Mouse (Mus musculus) stomach, embryonic 15.5 days (tissue): ENCODE data around the gene Steap2. TPM values are rescaled to one million over a fixed set of nuclear protein-coding genes. Genes with fewer than 3 reads are reported as not detected.
A peak's percentile ranks its signal among the peaks of the same experiment; 100 is the strongest.

Source experiments
- ATAC-seq: fragments of 200-750 bp; cut with Nextera tagmentation; 2 replicates; pipeline ENCODE4 v1.8.0; 2017; ENCODE audit warnings: low read depth, moderate number of reproducible peaks, moderate TSS enrichment; ENCODE audit not compliant: insufficient read depth, low FRiP score
- H3K27ac ChIP-seq: fragments of 300-500 bp; sonication (generic); 2 replicates; pipeline ENCODE4 v1.5.1; 2015; ENCODE audit warnings: mild to moderate bottlenecking, inconsistent platforms
- H3K27me3 ChIP-seq: fragments of 300-500 bp; sonication (generic); replicated peaks from 2 replicates; pipeline ENCODE4 v1.6.1; 2015; ENCODE audit warnings: inconsistent platforms
- H3K36me3 ChIP-seq: fragments of 300-500 bp; sonication (generic); 2 replicates; pipeline ENCODE4 v1.6.1; 2015; ENCODE audit warnings: inconsistent platforms
- H3K4me1 ChIP-seq: fragments of 300-500 bp; sonication (generic); 2 replicates; pipeline ENCODE4 v1.6.1; 2015; ENCODE audit warnings: inconsistent platforms
- H3K4me2 ChIP-seq: fragments of 300-500 bp; sonication (generic); 2 replicates; pipeline ENCODE4 v1.6.1; 2015; ENCODE audit warnings: mild to moderate bottlenecking, inconsistent platforms
- H3K4me3 ChIP-seq: fragments of 300-500 bp; sonication (generic); replicated peaks from 2 replicates; pipeline ENCODE4 v1.5.1; 2015; ENCODE audit warnings: inconsistent platforms
- H3K9ac ChIP-seq: fragments of 300-500 bp; sonication (generic); 2 replicates; pipeline ENCODE4 v1.6.1; 2015; ENCODE audit warnings: inconsistent platforms
- H3K9me3 ChIP-seq: fragments of 300-500 bp; sonication (generic); 2 replicates; pipeline ENCODE4 v1.6.1; 2016; ENCODE audit warnings: inconsistent platforms
- WGBS: fragments of 180-500 bp; shearing (Covaris S2); methylation state at CpG from one replicate; pipeline ENCODE4 v1.1.7; 2015; 5-methylcytosine and 5-hydroxymethylcytosine counted together
- polyA plus RNA-seq: library from polyadenylated mRNA; unstranded; fragments of >200 nt; fragmentation: Nextera tagmentation; extraction: Ambion mirVana; gene quantifications from 2 replicates; pipeline ENCODE4 v1.2.1, GENCODE M21; 2015

Steap2 gene
- polyA plus RNA-seq, 1 experiment from 2014 or later: 8.1 TPM

DNA sequence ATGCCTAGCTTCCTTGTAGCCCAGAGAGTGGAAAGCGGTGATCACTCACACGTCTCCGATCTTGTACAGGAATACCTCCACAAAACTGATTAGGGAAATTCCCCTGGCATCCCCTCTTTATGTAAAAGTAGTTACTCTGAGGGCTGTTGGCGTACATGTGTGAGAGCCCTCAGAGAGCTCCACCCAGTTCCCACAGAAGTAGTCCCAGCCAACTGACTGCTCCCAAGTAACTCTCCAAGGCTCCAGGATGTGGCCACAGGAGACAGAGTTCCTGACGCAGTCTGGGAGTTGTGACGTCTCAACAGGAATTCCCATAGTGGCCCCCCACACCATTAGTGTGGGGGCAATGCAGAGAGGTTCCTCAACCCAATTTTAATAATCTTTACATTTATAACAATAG is 31.3 kb downstream of the Steap2 start:
- no peak for ATAC-seq
- no peak overlapping the region for H3K9ac ChIP-seq
- 41% methylated on average over 6 of the region's 6 CpGs for WGBS
- no peaks in the 10 kb centered on the region for H3K9me3 ChIP-seq
- peak overlapping the region; percentile 59 for H3K4me3 ChIP-seq
- 0 out of 2 replicates have a peak, but pooled peaks cover 3% of the 10 kb centered on the region for H3K4me1 ChIP-seq
- no peaks in the 10 kb centered on the region for H3K27me3 ChIP-seq
- H3K36me3 ChIP-seq: no peaks in the 10 kb centered on the region
- H3K27ac ChIP-seq: no peak overlapping the region
- peak overlapping the region; percentile 99 for H3K4me2 ChIP-seq

DNA sequence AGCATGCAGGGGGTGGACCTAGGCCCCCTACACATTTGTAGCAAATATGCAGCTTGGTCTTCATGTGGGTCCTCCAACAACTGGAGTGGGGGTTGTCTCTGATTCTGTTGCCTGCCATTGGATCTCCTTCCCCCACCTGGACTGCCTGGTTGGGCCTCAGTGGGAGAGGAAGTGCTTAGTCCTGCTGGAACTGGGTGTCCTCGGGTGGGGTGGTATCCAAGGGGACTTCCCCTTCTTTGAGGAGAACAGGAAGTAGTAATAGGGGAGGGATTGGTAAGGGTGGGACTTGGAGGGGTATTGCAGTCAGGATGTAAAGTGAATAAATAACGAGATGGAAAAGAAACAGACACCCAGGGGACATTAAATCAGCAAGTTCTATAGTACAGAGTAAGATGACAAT is 35.7 kb downstream of the Steap2 start:
- Histone ChIP-seq H3K27me3 (no peaks in the 10 kb centered on the region), H3K4me2 (no peak overlapping the region), H3K9me3 (no peaks in the 10 kb centered on the region), H3K9ac (no peak overlapping the region), H3K27ac (no peak overlapping the region), H3K4me3 (no peak overlapping the region), H3K4me1 (0 out of 2 replicates have a peak, but pooled peaks cover 3% of the 10 kb centered on the region), H3K36me3 (no peaks in the 10 kb centered on the region)
- 44% methylated on average over 2 of the region's 2 CpGs for WGBS
- ATAC-seq: no peak

DNA sequence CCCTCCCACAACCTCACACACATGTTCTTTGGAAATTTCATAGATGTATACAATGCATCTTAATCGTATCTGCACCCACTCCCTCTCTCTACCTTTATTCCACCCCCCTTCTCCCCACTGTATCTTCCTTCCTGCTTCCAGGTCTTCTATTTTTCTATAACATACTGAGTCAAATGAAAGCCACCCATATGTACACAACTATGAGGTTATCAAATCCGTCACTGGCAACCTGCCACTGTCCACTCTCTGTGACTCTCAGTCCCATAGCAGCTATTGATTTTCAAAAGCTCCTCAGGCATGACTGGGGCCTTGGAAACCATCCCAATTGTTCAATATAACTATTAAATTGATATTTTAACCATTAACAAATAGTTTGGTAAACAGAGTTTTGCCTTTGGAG is 36.4 kb downstream of the Steap2 start:
- Histone ChIP-seq H3K36me3 (no peaks in the 10 kb centered on the region), H3K9me3 (no peaks in the 10 kb centered on the region), H3K27me3 (no peaks in the 10 kb centered on the region), H3K4me2 (no peak overlapping the region), H3K9ac (no peak overlapping the region), H3K27ac (no peak overlapping the region), H3K4me1 (no peaks in the 10 kb centered on the region), H3K4me3 (no peak overlapping the region)
- no peak for ATAC-seq
- WGBS: 63% methylated on average over 2 of the region's 2 CpGs

- peak; percentile 93 for ATAC-seq
- Histone ChIP-seq H3K9ac (no peak overlapping the region), H3K9me3 (no peaks in the 10 kb centered on the region), H3K4me2 (no peak overlapping the region), H3K36me3 (no peaks in the 10 kb centered on the region), H3K4me1 (peaks cover 3% of the 10 kb centered on the region; the same call in 1 of the 2 replicates), H3K4me3 (no peak overlapping the region), H3K27me3 (no peaks in the 10 kb centered on the region), H3K27ac (peak overlapping the region; percentile 61; the same call in 1 of the 2 replicates)
- 40% methylated on average over 6 of the region's 6 CpGs for WGBS
These were observed 45.4 kb downstream of the Steap2 start for GRCm38 (mm10) chr5:5648817-5649569.

DNA sequence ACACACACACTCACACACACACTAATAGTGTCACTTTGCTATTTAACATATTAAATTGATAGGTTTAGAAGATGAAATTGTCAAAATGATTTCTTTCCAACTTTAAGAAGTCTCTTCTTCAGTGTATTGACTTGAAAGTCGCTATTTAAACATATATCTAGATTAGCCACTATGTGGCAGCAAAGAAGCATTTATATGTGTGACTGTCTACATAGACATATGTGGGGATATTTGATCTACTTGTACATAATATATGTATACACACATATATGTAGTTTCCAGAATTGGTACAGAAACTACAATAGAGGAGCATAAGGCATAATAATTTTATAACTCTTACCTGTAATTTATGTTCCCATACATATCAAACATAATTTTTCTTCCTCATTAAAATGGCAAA is 48.2 kb downstream of the Steap2 start:
- no peak for ATAC-seq
- no peak overlapping the region for H3K4me3 ChIP-seq
- H3K27ac ChIP-seq: no peak overlapping the region
- H3K27me3 ChIP-seq: no peaks in the 10 kb centered on the region
- 2% methylated on average over 1 of the region's 1 CpGs for WGBS
- peaks cover 3% of the 10 kb centered on the region; the same call in 1 of the 2 replicates for H3K4me1 ChIP-seq
- no peaks in the 10 kb centered on the region for H3K36me3 ChIP-seq
- no peak overlapping the region for H3K9ac ChIP-seq
- H3K4me2 ChIP-seq: no peak overlapping the region
- no peaks in the 10 kb centered on the region for H3K9me3 ChIP-seq

DNA sequence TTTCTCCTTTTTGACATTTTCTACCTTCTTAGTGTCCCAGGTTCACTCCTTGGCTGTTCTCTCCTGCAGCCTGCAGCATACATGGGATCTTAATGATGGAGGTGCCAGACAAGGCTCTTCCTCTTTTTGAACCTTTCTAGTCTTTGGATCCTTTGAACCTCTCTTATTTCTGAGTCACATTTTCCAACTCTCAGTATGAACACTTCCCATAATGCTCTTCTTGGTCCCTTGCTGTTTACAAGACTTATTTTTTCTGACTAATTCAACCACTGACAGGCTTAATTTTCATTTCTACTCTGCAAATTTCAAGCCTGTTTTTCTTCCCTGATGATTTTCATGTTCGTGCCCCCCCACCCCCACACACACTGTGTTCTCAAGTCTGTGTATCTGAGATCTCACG is 55.9 kb downstream of the Steap2 start:
- Histone ChIP-seq H3K9ac (no peak overlapping the region), H3K27ac (no peak overlapping the region), H3K27me3 (no peaks in the 10 kb centered on the region), H3K9me3 (no peaks in the 10 kb centered on the region), H3K4me1 (no peaks in the 10 kb centered on the region), H3K4me3 (no peak overlapping the region), H3K4me2 (no peak overlapping the region), H3K36me3 (no peaks in the 10 kb centered on the region)
- WGBS: 43% methylated on average over 2 of the region's 2 CpGs
- no peak for ATAC-seq

DNA sequence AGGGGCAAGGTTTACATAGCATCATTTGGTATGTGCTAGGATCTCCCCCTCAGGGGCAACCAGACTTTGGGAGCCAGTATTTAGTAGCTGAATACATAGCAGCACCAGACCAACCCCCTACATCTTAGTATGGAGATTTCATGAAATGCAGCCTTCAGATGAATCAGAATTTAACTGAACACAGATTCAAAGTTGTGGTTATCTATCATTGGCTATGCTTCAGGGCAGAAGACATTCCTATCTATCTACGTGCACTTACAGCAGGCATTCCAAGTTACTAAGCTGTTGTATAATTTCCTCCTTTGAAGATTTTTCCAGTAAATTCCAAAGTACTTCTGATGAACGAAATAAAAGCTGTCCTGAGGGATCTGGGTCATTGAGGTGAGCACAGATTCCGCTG is 68.9 kb downstream of the Steap2 start:
- no peak overlapping the region for H3K9ac ChIP-seq
- no peak overlapping the region for H3K27ac ChIP-seq
- no peaks in the 10 kb centered on the region for H3K9me3 ChIP-seq
- WGBS: 67% methylated on average over 3 of the region's 3 CpGs
- no peak overlapping the region for H3K4me3 ChIP-seq
- no peaks in the 10 kb centered on the region for H3K4me1 ChIP-seq
- H3K36me3 ChIP-seq: no peaks in the 10 kb centered on the region
- no peak overlapping the region for H3K4me2 ChIP-seq
- no peaks in the 10 kb centered on the region for H3K27me3 ChIP-seq
- ATAC-seq: no peak

DNA sequence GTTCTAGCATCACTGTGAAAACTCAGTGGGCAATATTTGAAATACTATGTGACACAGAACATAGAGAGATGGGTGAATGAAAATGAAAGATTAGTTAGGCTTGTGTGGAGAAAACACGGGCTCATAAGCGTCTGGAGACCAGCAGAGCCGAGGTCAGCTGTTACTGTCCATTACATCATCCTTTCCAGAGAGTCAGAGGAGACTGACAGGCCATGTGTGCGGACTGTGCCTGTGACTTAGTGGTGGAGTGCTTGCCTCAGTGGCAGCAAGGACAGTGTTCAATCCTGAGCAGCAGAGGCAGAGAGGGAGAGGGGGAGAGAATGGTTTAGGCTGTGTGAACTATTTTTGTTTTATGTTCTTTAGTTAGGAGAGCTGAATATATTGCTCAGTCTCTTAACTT is 76.0 kb downstream of the Steap2 start:
- WGBS: 61% methylated on average over 4 of the region's 4 CpGs
- no peaks in the 10 kb centered on the region for H3K36me3 ChIP-seq
- no peaks in the 10 kb centered on the region for H3K27me3 ChIP-seq
- no peak for ATAC-seq
- no peaks in the 10 kb centered on the region for H3K9me3 ChIP-seq
- H3K27ac ChIP-seq: no peak overlapping the region
- H3K9ac ChIP-seq: no peak overlapping the region
- no peak overlapping the region for H3K4me2 ChIP-seq
- H3K4me3 ChIP-seq: no peak overlapping the region
- no peaks in the 10 kb centered on the region for H3K4me1 ChIP-seq

Other genes starting within 250 kb of the Steap2 start
- not detected in 2 replicates for gene 1700015F17Rik, start 215.4 kb downstream of the Steap2 start, polyA plus RNA-seq
- gene Cldn12, start 179.6 kb downstream of the Steap2 start, polyA plus RNA-seq: 21.0 and 24.1 TPM in 2 replicates
- gene Gtpbp10, start 135.0 kb downstream of the Steap2 start, polyA plus RNA-seq: 23.0 and 27.2 TPM in 2 replicates
- gene Gm8773, start 120.8 kb downstream of the Steap2 start, polyA plus RNA-seq: 1.8 and 2.2 TPM in 2 replicates
- gene Cfap69, start 30.3 kb downstream of the Steap2 start, polyA plus RNA-seq: 3.1 and 3.4 TPM in 2 replicates
- gene Steap1, start 54.7 kb upstream of the Steap2 start, polyA plus RNA-seq: 9.6 and 11.2 TPM in 2 replicates